Comparison of ENCODE assay signal across 25 mouse cellular contexts in the genomic region with DNA sequence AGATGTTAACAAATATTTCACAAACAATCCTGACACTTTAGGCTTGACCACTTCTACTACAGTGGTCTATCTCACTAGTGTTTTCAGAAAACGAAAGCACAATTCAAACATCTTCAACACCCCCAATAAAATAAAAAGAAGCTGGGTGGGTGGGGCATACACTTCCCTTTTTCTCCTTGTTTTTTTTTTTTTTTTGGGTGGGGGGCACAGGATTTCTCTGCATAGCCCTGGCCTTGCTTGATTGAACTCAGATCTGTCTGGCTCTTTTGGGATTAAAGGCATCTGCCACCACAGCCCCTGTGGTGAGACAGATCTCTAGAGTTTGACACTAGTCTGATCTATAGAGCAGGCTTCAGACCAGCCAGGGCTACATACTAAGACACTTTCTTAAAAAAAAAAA.
DNase-seq lines count a peak whose midpoint lies in the region; ATAC-seq and TF ChIP-seq lines count a peak whose summit lies in the region.
"Had no signal": no experiment of that assay in that cellular context is flagged by ENCODE, and none has a peak within 500 bp of the region (broad histone marks: within the 10 kb centered on the region; RNA-seq: fewer than 3 reads in every experiment).

No protein-coding gene starts in this region.

- H3K9me3 ChIP-seq in CH12.LX (replicated peaks; ENCODE audit: low read length) (no peaks in the 10 kb centered on the region), G1E (replicated peaks) (no peaks in the 10 kb centered on the region)
- H3K9me3 ChIP-seq in hindbrain, embryonic 12.5 days (replicated peaks), result no peaks in the 10 kb centered on the region
- H3K9me3 ChIP-seq: embryonic facial prominence, embryonic 13.5 days; embryonic facial prominence, embryonic 15.5 days; forebrain, embryonic 10.5 days; forebrain, embryonic 12.5 days had no signal

- H3K4me1 ChIP-seq in CH12.LX (ENCODE audit: control insufficient read depth in 1 of 2, insufficient read depth in 2 of 2), result peaks cover 8 to 70% of the 10 kb centered on the region in 2 experiments
- H3K4me1 ChIP-seq in G1E (ENCODE audit: insufficient read depth, low read depth, low read length), result peaks cover 43% of the 10 kb centered on the region
- no peaks in the 10 kb centered on the region for H3K4me1 ChIP-seq in hindbrain, embryonic 12.5 days
- H3K4me1 ChIP-seq: embryonic facial prominence, embryonic 13.5 days; embryonic facial prominence, embryonic 15.5 days; forebrain, embryonic 10.5 days; forebrain, embryonic 12.5 days had no signal

- H3K4me2 ChIP-seq in CH12.LX (ENCODE audit: insufficient read depth, low read depth, poor library complexity, severe bottlenecking), result no peak overlapping the region
- H3K4me2 ChIP-seq in hindbrain, embryonic 12.5 days (replicated peaks), result no peak overlapping the region
- H3K4me2 ChIP-seq: embryonic facial prominence, embryonic 13.5 days; embryonic facial prominence, embryonic 15.5 days; forebrain, embryonic 12.5 days had no signal

- no peak for TF ChIP-seq POLR2A in CH12.LX (IDR thresholded peaks at IDR 0.05; ENCODE audit: low read depth, low read length)

- in situ Hi-C loops in CH12.LX (cut with MboI; ENCODE audit: low pct_ligation_motif_present, low pct_unique_long_range_greater_than_20kb, low sequenced_read_pairs), result loop anchor here (5.0 kb wide), 1 partner anchor 35 kb away; no protein-coding TSS in a partner anchor

- H3K27ac ChIP-seq in CH12.LX (ENCODE audit: insufficient read depth, low read depth) (no peak overlapping the region), macrophage (peak overlapping the region; percentile 69)
- H3K27ac ChIP-seq in hindbrain, embryonic 12.5 days, result no peak overlapping the region
- H3K27ac ChIP-seq: embryonic facial prominence, embryonic 13.5 days; embryonic facial prominence, embryonic 15.5 days; forebrain, embryonic 10.5 days; forebrain, embryonic 12.5 days had no signal

- peaks cover 12 to 51% of the 10 kb centered on the region in 2 experiments for H3K36me3 ChIP-seq in CH12.LX (replicated peaks in 1 of 2; ENCODE audit: control insufficient read depth in 1 of 2, insufficient read depth in 1 of 2, low read length in 1 of 2)
- peaks cover 39% of the 10 kb centered on the region for H3K36me3 ChIP-seq in G1E (replicated peaks)
- peaks cover 7% of the 10 kb centered on the region; the same call in 1 of the 2 replicates for H3K36me3 ChIP-seq in macrophage (ENCODE audit: inconsistent target)
- H3K36me3 ChIP-seq in hindbrain, embryonic 12.5 days, result peaks cover 13% of the 10 kb centered on the region; the same call in 1 of the 2 replicates
- H3K36me3 ChIP-seq: embryonic facial prominence, embryonic 15.5 days had no signal

- H3K79me2 ChIP-seq in CH12.LX (replicated peaks; ENCODE audit: control insufficient read depth, extremely low read depth, insufficient read depth, poor library complexity, severe bottlenecking) (peaks cover 38% of the 10 kb centered on the region), macrophage (ENCODE audit: inconsistent target) (peaks cover 79% of the 10 kb centered on the region)

- 42% methylated on average over 1 of the region's 1 CpGs for WGBS in macrophage (ENCODE audit: missing documents)
- 96% methylated on average over 1 of the region's 1 CpGs for whole genome bisulfite sequencing in hindbrain, embryonic 12.5 days

- no peak for TF ChIP-seq EP300 in CH12.LX (IDR thresholded peaks at IDR 0.05; ENCODE audit: low read length)

- H3K9ac ChIP-seq in CH12.LX (ENCODE audit: insufficient read depth, low read depth), result no peak overlapping the region
- H3K9ac ChIP-seq in hindbrain, embryonic 12.5 days, result no peak overlapping the region
- H3K9ac ChIP-seq: embryonic facial prominence, embryonic 13.5 days; embryonic facial prominence, embryonic 15.5 days; forebrain, embryonic 12.5 days had no signal

- TF ChIP-seq CTCF in CH12.LX (conservative IDR thresholded peaks at IDR 0.05 in 1 of 2, IDR thresholded peaks at IDR 0.05 in 1 of 2; ENCODE audit: low read depth in 2 of 2, low read length in 2 of 2) (no peak), G1E (IDR thresholded peaks at IDR 0.05; ENCODE audit: low read depth, low read length) (no peak)

- no peak for TF ChIP-seq RAD21 in CH12.LX (IDR thresholded peaks at IDR 0.05; ENCODE audit: low read depth, low read length)

- H3K4me3 ChIP-seq in CH12.LX (replicated peaks in 1 of 3; ENCODE audit: low read depth in 2 of 3, low read length in 2 of 3, poor library complexity in 1 of 3) (no peak overlapping the region), G1E (ENCODE audit: low read depth, low read length) (peak overlapping the region; percentile 45; the same call in 1 of the 2 replicates), macrophage (ENCODE audit: inconsistent target) (no peak overlapping the region)
- H3K4me3 ChIP-seq in hindbrain, embryonic 12.5 days, result no peak overlapping the region
- H3K4me3 ChIP-seq: embryonic facial prominence, embryonic 13.5 days; embryonic facial prominence, embryonic 15.5 days; erythroblast, embryonic 14.5 days; forebrain, embryonic 10.5 days; forebrain, embryonic 12.5 days had no signal

- no peaks in the 10 kb centered on the region for H3K27me3 ChIP-seq in CH12.LX (replicated peaks)
- no peaks in the 10 kb centered on the region for H3K27me3 ChIP-seq in G1E (ENCODE audit: insufficient read depth, low read length)
- H3K27me3 ChIP-seq in hindbrain, embryonic 12.5 days, result no peaks in the 10 kb centered on the region
- H3K27me3 ChIP-seq: embryonic facial prominence, embryonic 13.5 days; embryonic facial prominence, embryonic 15.5 days; forebrain, embryonic 12.5 days; Patski had no signal

- DNase-seq in CH12.LX (ENCODE audit: extremely low read depth), result no peak
- no peak for DNase-seq in G1E (ENCODE audit: low spot score)
- DNase-seq in R1 (ENCODE audit: low read depth, low spot score), result peak; percentile 46
- DNase-seq in left cerebral cortex, adult 8-10 months (ENCODE audit: low spot score in 2 of 2), result no peak
- no peak for DNase-seq in kidney, adult 18-20 months
- DNase-seq: adrenal gland, adult 2 months; adrenal gland, postnatal 10 days; adrenal gland, postnatal 25 days; B cell, adult 2 months; cerebellum, adult 11-12 months; cerebellum, adult 2 months; cerebellum, adult 9-10 months; cerebellum, postnatal 10 days; cerebellum, postnatal 25 days had no signal

- no peak for ATAC-seq in G1E (ENCODE audit: extremely low read depth, insufficient number of reproducible peaks, low FRiP score, poor library complexity, severe bottlenecking)
- no peak for ATAC-seq in hindbrain, embryonic 12.5 days (ENCODE audit: low FRiP score)
- ATAC-seq: CD4-positive, CD25-positive, alpha-beta regulatory T cell, adult 4 months; forebrain, embryonic 14.5 days; forebrain, embryonic 16.5 days; Patski had no signal

- dilution Hi-C loops in CH12.LX (cut with MboI; ENCODE audit: extremely low pct_ligation_motif_present, extremely low pct_unique_long_range_greater_than_20kb, low sequenced_read_pairs), result no loop called here

TF ChIP-seq in CH12.LX, 34 proteins besides CTCF, POLR2A, EP300 and RAD21:
- TF ChIP-seq GABPA (IDR thresholded peaks at IDR 0.05; ENCODE audit: insufficient replicate concordance, low read depth, low read length) (no peak), ZNF384 (IDR thresholded peaks at IDR 0.05; ENCODE audit: low read depth, low read length) (peak; percentile 51; the same call in 1 of the 2 replicates)
